Mouse (Mus musculus): ENCODE measurements at regions not wholly inside any gene's neighbourhood (a gene's known extent, or its start where the extent isn't known, plus 50 kb on each side); places are given as distances from the start of the nearest gene placed in this dataset.

DNA sequence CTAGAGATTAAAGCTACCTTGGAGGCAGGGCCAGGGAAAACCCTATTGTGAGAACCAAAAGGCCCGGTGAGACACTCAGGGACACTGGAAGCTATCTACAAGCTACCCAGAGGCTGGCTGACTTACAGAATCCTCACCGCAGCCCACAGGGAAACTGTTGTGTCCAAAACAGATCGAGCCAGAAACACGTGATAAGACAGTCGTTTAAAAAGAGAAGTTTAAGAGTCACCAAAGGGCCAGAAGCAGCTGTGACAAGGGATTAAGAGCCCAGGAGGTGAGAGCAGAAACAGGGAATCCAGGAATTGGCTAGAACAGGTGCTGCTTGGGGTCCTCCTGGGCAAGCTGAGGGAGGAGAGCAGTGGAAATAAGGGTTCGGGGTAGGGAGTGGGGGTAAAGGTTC is 73.2 kb upstream of the Eif4g2 start:
- ATAC-seq (ENCODE audit: low read depth) = no peak
- Histone ChIP-seq H3K4me2 (ENCODE audit: low read depth, low read length) (peak overlapping the region; percentile 44), H3K27ac (replicated peaks; ENCODE audit: low read depth, low read length) (peak overlapping the region; percentile 84), H3K27me3 (replicated peaks; ENCODE audit: control insufficient read depth, insufficient read depth, low read length) (no peaks in the 10 kb centered on the region), H3K9ac (ENCODE audit: low read depth, low read length) (no peak overlapping the region), H3K9me3 (ENCODE audit: control insufficient read depth, low read length) (no peaks in the 10 kb centered on the region), H3K4me1 (ENCODE audit: control insufficient read depth, insufficient read depth, low read length) (peaks cover 28% of the 10 kb centered on the region), H3K36me3 (ENCODE audit: control insufficient read depth, insufficient read depth, low read length) (no peaks in the 10 kb centered on the region), H3K4me3 (ENCODE audit: low read depth, low read length) (no peak overlapping the region)
- 54% methylated on average over 6 of the region's 6 CpGs for WGBS
- DNase-seq (ENCODE audit: low spot score) = peak; percentile 33

DNA sequence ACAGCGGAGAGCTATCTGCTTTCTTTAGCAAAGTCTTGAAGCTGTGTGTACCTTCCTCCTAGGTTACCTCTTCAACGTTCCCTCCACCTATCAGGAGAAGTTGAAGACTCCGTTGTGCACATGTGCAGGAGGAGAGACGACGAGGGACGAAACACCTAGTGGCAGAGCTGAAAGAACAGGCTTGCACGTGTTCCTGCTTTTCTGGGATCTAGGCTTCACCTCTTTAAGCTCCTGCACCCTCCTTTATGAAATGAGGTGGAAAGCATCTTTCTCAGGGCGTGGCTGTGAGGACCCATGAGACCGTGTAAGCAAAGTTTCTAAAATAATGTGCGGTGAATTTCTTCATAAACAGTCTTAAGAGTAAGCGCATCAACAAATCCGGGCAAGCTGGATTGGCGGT is 71.4 kb upstream of the Eif4g2 start:
- ATAC-seq (ENCODE audit: low read depth) = no peak
- Histone ChIP-seq H3K27me3 (replicated peaks; ENCODE audit: control insufficient read depth, insufficient read depth, low read length) (no peaks in the 10 kb centered on the region), H3K9me3 (ENCODE audit: control insufficient read depth, low read length) (no peaks in the 10 kb centered on the region), H3K4me3 (ENCODE audit: low read depth, low read length) (no peak overlapping the region), H3K4me1 (ENCODE audit: control insufficient read depth, insufficient read depth, low read length) (peaks cover 27% of the 10 kb centered on the region), H3K36me3 (ENCODE audit: control insufficient read depth, insufficient read depth, low read length) (no peaks in the 10 kb centered on the region), H3K27ac (replicated peaks; ENCODE audit: low read depth, low read length) (no peak overlapping the region), H3K4me2 (ENCODE audit: low read depth, low read length) (no peak overlapping the region), H3K9ac (ENCODE audit: low read depth, low read length) (no peak overlapping the region)
- 76% methylated on average over 13 of the region's 13 CpGs for WGBS
- DNase-seq (ENCODE audit: low spot score) = no peak

DNA sequence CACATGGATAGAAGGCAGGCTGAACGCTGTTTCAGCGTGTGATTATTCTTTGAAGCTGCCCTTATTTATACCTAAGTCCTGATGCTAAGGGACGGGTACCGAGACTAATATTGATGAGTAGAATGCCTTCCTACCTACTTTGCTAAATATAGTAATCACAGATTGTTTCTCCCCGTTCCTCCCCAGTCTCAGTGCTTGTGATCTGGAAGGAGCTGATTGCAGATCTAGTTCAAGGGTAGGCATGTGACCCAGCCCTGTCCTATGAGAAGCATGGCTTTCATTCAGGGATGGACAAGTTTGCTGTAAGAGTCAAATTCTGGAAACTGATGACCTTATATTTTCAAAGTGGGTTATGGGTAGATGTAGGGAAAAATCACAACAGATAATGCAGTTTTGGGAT is 67.7 kb upstream of the Eif4g2 start:
- Histone ChIP-seq H3K9me3 (ENCODE audit: control insufficient read depth, low read length) (no peaks in the 10 kb centered on the region), H3K27me3 (replicated peaks; ENCODE audit: control insufficient read depth, insufficient read depth, low read length) (no peaks in the 10 kb centered on the region), H3K4me3 (ENCODE audit: low read depth, low read length) (no peak overlapping the region), H3K4me2 (ENCODE audit: low read depth, low read length) (no peak overlapping the region), H3K27ac (replicated peaks; ENCODE audit: low read depth, low read length) (no peak overlapping the region), H3K9ac (ENCODE audit: low read depth, low read length) (no peak overlapping the region), H3K36me3 (ENCODE audit: control insufficient read depth, insufficient read depth, low read length) (no peaks in the 10 kb centered on the region), H3K4me1 (ENCODE audit: control insufficient read depth, insufficient read depth, low read length) (no peaks in the 10 kb centered on the region)
- ATAC-seq (ENCODE audit: low read depth) (no peak), DNase-seq (ENCODE audit: low spot score) (no peak)
- WGBS = 88% methylated on average over 5 of the region's 5 CpGs

DNA sequence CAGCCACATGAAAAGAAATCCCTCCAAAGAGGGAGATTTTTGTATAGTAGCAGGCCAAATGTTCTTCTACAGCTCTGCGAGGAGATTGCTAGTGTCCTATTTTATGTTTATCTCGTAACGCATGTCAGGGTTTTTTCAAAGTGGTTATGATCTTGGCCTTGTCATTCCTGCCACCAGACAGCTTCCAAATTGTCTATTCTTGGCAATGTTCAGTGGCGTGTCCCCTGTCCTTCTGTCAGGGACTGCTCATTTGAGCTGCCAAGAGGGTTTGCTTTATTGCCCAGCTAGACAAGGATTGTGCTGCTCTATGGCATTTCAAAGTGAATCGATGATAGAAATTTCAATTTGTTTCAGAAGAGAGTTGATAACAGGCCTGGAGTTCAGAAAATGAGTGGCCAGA is 67.3 kb upstream of the Eif4g2 start:
- ATAC-seq (ENCODE audit: low read depth) (no peak), DNase-seq (ENCODE audit: low spot score) (no peak)
- 88% methylated on average over 5 of the region's 5 CpGs for WGBS
- no peak overlapping the region for H3K4me3 ChIP-seq (ENCODE audit: low read depth, low read length)
- no peaks in the 10 kb centered on the region for H3K4me1 ChIP-seq (ENCODE audit: control insufficient read depth, insufficient read depth, low read length)
- H3K9me3 ChIP-seq (ENCODE audit: control insufficient read depth, low read length) = no peaks in the 10 kb centered on the region
- H3K4me2 ChIP-seq (ENCODE audit: low read depth, low read length) = no peak overlapping the region
- no peaks in the 10 kb centered on the region for H3K27me3 ChIP-seq (replicated peaks; ENCODE audit: control insufficient read depth, insufficient read depth, low read length)
- H3K36me3 ChIP-seq (ENCODE audit: control insufficient read depth, insufficient read depth, low read length) = no peaks in the 10 kb centered on the region
- no peak overlapping the region for H3K9ac ChIP-seq (ENCODE audit: low read depth, low read length)
- H3K27ac ChIP-seq (replicated peaks; ENCODE audit: low read depth, low read length) = no peak overlapping the region

DNA sequence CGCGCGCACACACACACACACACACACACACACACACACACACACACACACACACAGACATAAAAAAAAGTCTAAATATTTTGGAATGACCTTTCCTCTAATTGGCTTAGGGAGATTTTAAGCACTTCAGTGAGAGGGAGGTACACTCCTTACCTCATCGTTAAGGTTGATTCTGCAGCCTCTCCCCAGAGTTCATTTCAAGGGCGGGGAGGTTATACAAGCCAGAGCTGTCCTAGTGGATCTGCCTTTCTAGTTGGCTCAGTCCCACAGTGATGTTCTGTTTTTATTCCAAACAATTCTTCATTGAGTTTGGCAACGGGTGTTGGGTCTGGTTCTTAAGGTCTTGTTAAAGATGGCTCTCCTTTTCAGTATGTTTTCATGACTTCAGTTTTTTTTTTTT is 64.8 kb upstream of the Eif4g2 start:
- DNase-seq (ENCODE audit: low spot score) (peak; percentile 48), ATAC-seq (ENCODE audit: low read depth) (no peak)
- WGBS = 80% methylated on average over 6 of the region's 6 CpGs
- H3K27me3 ChIP-seq (replicated peaks; ENCODE audit: control insufficient read depth, insufficient read depth, low read length) = no peaks in the 10 kb centered on the region
- no peaks in the 10 kb centered on the region for H3K36me3 ChIP-seq (ENCODE audit: control insufficient read depth, insufficient read depth, low read length)
- H3K9ac ChIP-seq (ENCODE audit: low read depth, low read length) = no peak overlapping the region
- H3K4me2 ChIP-seq (ENCODE audit: low read depth, low read length) = no peak overlapping the region
- no peak overlapping the region for H3K27ac ChIP-seq (replicated peaks; ENCODE audit: low read depth, low read length)
- no peaks in the 10 kb centered on the region for H3K4me1 ChIP-seq (ENCODE audit: control insufficient read depth, insufficient read depth, low read length)
- H3K9me3 ChIP-seq (ENCODE audit: control insufficient read depth, low read length) = no peaks in the 10 kb centered on the region
- no peak overlapping the region for H3K4me3 ChIP-seq (ENCODE audit: low read depth, low read length)

DNA sequence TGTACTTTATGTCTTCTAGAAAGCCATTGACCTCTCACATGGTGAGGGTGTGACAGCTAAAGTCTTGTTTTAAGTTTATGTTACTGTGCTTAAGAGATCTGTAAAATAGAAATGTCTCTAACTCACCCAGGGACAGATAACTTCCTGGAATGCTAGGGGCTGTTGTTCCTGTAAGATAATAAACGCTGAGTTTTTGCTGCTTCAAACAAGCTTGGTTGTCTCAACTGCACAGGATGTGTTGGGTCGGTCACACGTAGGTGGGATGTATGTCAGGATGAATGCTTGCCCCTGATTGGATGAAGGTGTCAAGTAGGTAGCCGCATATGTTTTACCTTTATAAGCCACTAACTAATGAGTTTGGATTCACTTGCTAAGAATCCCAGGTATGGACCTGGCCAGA is 63.8 kb upstream of the Eif4g2 start:
- DNase-seq (ENCODE audit: low spot score) = no peak
- H3K4me2 ChIP-seq (ENCODE audit: low read depth, low read length) = no peak overlapping the region
- H3K27ac ChIP-seq (replicated peaks; ENCODE audit: low read depth, low read length) = no peak overlapping the region
- 82% methylated on average over 4 of the region's 4 CpGs for WGBS
- H3K27me3 ChIP-seq (replicated peaks; ENCODE audit: control insufficient read depth, insufficient read depth, low read length) = no peaks in the 10 kb centered on the region
- H3K9ac ChIP-seq (ENCODE audit: low read depth, low read length) = no peak overlapping the region
- H3K4me3 ChIP-seq (ENCODE audit: low read depth, low read length) = no peak overlapping the region
- no peaks in the 10 kb centered on the region for H3K9me3 ChIP-seq (ENCODE audit: control insufficient read depth, low read length)
- no peak for ATAC-seq (ENCODE audit: low read depth)
- H3K4me1 ChIP-seq (ENCODE audit: control insufficient read depth, insufficient read depth, low read length) = no peaks in the 10 kb centered on the region
- no peaks in the 10 kb centered on the region for H3K36me3 ChIP-seq (ENCODE audit: control insufficient read depth, insufficient read depth, low read length)

DNA sequence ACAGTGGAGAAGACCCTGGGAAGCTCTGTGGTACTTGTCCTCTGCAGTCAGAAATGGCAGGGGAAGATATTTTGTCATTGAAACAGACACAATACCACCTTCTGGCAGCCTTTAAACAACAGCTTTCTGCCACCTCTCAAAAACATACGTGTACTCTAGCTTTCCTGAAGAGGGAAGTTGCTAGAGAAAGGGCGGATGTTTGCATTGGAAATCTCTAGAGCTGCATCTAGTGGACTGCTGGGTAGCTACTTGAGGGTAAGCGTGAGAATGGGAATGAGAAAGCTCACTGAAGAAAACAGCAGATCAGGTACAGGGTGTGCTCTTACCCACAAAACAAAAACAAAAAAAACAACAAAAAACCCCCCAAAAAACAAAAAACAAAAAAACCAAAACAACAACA is 61.4 kb upstream of the Eif4g2 start:
- ATAC-seq (ENCODE audit: low read depth) (no peak), DNase-seq (ENCODE audit: low spot score) (no peak)
- H3K4me2 ChIP-seq (ENCODE audit: low read depth, low read length) = no peak overlapping the region
- H3K27me3 ChIP-seq (replicated peaks; ENCODE audit: control insufficient read depth, insufficient read depth, low read length) = no peaks in the 10 kb centered on the region
- H3K4me1 ChIP-seq (ENCODE audit: control insufficient read depth, insufficient read depth, low read length) = peaks cover 5% of the 10 kb centered on the region; the same call in 1 of the 2 replicates
- H3K36me3 ChIP-seq (ENCODE audit: control insufficient read depth, insufficient read depth, low read length) = no peaks in the 10 kb centered on the region
- WGBS = 76% methylated on average over 3 of the region's 3 CpGs
- H3K4me3 ChIP-seq (ENCODE audit: low read depth, low read length) = no peak overlapping the region
- no peaks in the 10 kb centered on the region for H3K9me3 ChIP-seq (ENCODE audit: control insufficient read depth, low read length)
- no peak overlapping the region for H3K27ac ChIP-seq (replicated peaks; ENCODE audit: low read depth, low read length)
- no peak overlapping the region for H3K9ac ChIP-seq (ENCODE audit: low read depth, low read length)

DNA sequence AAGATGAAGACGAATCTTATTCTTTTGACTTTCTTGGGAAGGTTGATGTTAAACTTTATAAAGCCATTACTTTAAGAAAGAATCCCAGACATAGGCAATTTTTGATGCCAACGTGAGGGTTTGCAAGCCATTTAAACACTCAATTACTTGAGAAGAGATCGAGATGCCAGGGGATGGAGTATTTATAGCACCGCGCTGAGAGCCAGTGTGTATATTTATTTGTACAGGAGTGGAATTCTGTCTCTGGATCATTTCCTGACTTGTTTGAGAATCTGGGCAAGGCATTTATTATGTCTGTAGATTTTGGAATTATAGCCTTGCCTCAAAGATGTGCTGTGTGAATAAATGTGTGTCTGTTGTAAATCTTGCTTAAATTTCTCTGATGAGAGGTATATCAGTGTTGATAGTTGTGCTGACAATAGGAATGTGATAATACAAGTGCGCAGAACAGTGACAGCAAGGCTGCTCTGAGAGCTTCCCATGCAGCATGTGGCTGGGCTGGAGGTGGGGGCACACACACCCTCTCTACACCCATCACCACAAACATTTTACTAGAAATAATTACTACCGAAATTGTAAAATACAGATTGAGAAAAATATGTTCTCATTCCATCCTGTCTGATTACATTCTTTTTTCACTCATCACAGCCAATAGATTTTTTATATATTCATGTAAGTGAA is 58.6 kb upstream of the Eif4g2 start:
- Histone ChIP-seq H3K4me1 (ENCODE audit: control insufficient read depth, insufficient read depth, low read length) (peaks cover 5% of the 10 kb centered on the region; the same call in 1 of the 2 replicates), H3K27ac (replicated peaks; ENCODE audit: low read depth, low read length) (no peak overlapping the region), H3K9ac (ENCODE audit: low read depth, low read length) (no peak overlapping the region), H3K36me3 (ENCODE audit: control insufficient read depth, insufficient read depth, low read length) (no peaks in the 10 kb centered on the region), H3K9me3 (ENCODE audit: control insufficient read depth, low read length) (no peaks in the 10 kb centered on the region), H3K4me3 (ENCODE audit: low read depth, low read length) (no peak overlapping the region), H3K27me3 (replicated peaks; ENCODE audit: control insufficient read depth, insufficient read depth, low read length) (no peaks in the 10 kb centered on the region), H3K4me2 (ENCODE audit: low read depth, low read length) (no peak overlapping the region)
- ATAC-seq (ENCODE audit: low read depth) = no peak
- 75% methylated on average over 7 of the region's 7 CpGs for WGBS
- peak; percentile 19 for DNase-seq (ENCODE audit: low spot score)

DNA sequence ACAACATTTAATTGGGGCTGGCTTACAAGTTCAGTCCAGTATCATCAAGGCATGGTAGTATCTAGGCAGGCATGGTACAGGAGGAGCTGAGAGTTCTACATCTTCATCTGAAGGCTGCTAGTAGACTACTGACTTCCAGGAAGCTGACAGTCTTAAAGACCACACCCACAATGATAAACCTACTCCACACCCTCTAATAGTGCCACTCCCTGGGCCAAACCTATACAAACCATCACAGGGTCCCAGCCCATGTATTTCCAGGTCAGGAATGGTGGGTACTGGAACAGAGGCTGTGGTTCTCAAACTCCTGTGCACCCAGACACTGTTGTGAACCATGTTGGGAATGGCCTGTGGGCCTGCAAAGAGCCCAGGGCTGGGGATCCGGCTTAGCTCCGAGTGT is 55.2 kb upstream of the Eif4g2 start:
- no peak for ATAC-seq (ENCODE audit: low read depth)

More for the DNA sequence above, 55.2 kb upstream of the Eif4g2 start:
- H3K27me3 ChIP-seq (replicated peaks; ENCODE audit: control insufficient read depth, insufficient read depth, low read length) = no peaks in the 10 kb centered on the region
- no peak overlapping the region for H3K4me2 ChIP-seq (ENCODE audit: low read depth, low read length)
- H3K36me3 ChIP-seq (ENCODE audit: control insufficient read depth, insufficient read depth, low read length) = no peaks in the 10 kb centered on the region
- peaks cover 5% of the 10 kb centered on the region; the same call in 1 of the 2 replicates for H3K4me1 ChIP-seq (ENCODE audit: control insufficient read depth, insufficient read depth, low read length)
- 88% methylated on average over 2 of the region's 2 CpGs for WGBS
- H3K27ac ChIP-seq (replicated peaks; ENCODE audit: low read depth, low read length) = no peak overlapping the region
- no peak for DNase-seq (ENCODE audit: low spot score)
- H3K4me3 ChIP-seq (ENCODE audit: low read depth, low read length) = no peak overlapping the region
- H3K9me3 ChIP-seq (ENCODE audit: control insufficient read depth, low read length) = no peaks in the 10 kb centered on the region
- no peak overlapping the region for H3K9ac ChIP-seq (ENCODE audit: low read depth, low read length)

Data from embryonic facial prominence, embryonic 14.5 days (tissue).